Mouse (Mus musculus) C2C12 (cell line): Measurements from ENCODE around the gene Igsf6.

Source experiments
- CEBPB ChIP-seq: IDR thresholded peaks from one replicate; pipeline ENCODE4 v1.6.1; 2011; ENCODE audit warnings: low read depth, mild to moderate bottlenecking, control low read depth, moderate library complexity
- CTCF ChIP-seq: IDR thresholded peaks from one replicate; pipeline ENCODE4 v1.5.1; 2011; ENCODE audit not compliant: control insufficient read depth, insufficient read depth, insufficient read length

- TF ChIP-seq CTCF (no peak), CEBPB (no peak)
Measured at GRCm38 (mm10) chr7:121081816-121082215, 7.4 kb upstream of the Igsf6 start.
